Mouse (Mus musculus) embryo, embryonic 10.5 days (tissue): Measurements from ENCODE around the gene Cstf1.

Source experiments
- DNase-seq: peaks from one replicate; pipeline ENCODE4 v3.0.0-alpha.2; 2015; ENCODE audit warnings: low spot score

The Cstf1 gene

GRCm38 (mm10) chr2:172370411-172371223 lies at the start of gene Cstf1, which contains the start of gene Aurka:
Gene Cstf1, plus strand, starts transcription at chr2:172370681.
Gene Aurka, minus strand, starts transcription at chr2:172370535.
- peak; percentile 97 for DNase-seq

DNA sequence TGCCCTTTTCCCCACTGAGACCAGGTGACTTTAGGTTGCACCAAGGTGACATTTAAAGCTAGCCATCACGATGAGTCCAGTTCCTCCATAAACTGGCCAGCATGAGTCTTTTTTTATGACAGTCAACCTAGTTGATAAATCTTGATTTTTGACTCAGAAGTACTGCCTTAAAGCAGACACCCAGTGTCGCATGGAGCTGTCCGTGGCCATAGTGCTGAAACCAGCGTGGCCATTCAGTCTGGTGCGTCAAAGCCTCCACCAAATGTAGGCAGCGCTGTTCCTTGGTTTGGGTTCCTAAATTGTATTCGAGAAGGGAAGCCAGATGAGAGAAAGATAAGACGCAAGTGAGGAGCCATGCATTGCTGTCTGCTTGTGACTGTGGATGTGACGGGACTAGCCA lies 49.6 kb upstream of the Cstf1 start:
- peak; percentile 86 for DNase-seq

- DNase-seq, result no peak
Observed at GRCm38 (mm10) chr2:172328248-172328647, 42.2 kb upstream of the Cstf1 start.

- peak; percentile 85 for DNase-seq
Observed at GRCm38 (mm10) chr2:172329179-172329578, 41.3 kb upstream of the Cstf1 start.

DNA sequence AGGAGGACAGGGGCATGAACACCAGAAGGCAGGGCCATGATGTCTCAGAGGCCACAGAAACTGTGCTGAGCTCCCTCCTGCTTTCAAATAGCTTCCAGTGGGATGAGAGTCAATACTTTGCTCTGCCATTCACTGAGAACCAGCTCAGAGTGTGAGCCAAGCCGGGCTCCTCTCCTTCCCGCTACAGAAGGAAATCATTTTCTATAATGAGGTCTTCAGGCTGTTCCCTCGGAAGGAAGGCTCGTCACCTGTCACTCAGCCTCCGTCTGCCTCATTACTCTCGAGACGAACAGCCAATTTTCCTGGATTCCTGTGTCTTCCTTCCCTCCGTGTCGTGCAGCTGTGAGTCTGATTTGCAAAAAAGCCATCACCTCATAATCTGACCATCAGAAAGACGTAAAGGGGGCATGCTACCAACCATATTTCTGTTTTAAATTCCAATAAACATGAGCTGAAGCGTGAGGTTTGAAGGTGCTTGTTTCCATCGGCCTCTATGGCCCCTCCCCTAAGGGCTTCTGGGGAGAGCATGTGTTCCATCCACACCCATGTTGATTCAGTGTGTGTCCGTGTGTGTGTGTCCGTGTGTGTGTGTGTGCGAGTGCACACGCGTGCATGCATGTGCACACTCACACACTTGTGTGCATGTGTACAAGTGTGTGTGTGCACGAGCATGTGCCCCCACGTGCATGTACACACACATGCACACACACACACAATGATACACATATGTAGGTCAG lies 32.1 kb upstream of the Cstf1 start:
- no peak for DNase-seq

GRCm38 (mm10) chr2:172340936-172341335 lies 29.5 kb upstream of the Cstf1 start:
- no peak for DNase-seq

DNA sequence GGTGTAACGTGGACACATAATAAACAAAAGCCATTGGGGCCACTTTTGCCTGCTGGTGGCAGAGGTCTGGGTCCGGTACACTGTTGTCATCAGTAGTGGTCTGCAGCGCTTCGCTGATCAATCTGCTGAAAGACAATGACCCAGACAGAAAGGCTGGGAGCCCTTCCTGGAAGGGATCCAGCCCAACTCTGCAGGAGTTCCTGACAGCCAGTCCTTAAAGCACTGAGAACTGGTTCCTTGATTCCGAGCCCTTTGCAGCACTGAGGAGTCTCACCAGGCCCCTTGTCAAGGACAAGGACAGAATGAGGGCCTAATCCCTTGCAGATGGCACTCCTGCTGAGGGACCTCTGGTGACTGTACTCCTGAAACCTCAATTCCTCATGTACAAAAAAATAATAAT lies 28.9 kb upstream of the Cstf1 start:
- DNase-seq, result no peak

DNA sequence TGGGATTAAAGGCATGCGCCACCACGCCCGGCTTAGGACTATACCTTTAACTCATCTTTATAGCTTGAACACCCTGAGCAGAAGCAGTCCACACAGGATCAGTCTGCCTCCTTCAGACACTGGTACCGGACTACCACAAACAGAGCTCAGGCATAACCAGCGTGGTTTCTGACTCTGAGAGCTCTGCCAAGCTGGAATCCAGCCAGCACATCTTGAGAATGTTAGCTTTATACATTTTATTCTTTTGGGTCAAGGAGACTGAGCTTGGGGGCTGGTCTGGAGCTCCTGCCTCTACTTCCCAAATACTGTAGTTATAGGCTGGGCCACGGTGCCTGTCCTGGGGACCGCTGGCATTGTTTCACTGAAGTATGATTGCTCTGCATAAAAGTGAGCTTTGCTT lies 26.7 kb upstream of the Cstf1 start:
- no peak for DNase-seq

DNA sequence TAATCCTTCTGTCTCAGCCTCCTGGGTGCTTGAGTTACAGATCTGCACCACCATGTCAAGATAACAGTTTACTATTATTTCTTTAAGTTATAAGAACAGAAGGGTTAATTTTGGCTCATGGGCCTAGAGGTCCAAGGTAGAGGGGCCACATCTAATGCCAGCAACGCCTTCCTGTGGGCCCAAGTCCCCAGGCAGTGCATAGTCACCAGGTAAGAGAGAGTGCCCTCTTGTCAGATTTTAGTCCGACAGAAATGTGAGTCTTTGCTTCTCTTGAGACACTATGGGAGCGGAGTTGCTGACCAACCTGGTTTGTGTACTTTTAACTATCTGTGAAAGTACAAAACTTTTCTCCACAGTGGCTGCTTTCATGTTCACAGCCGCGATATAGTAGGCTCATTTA lies 25.8 kb upstream of the Cstf1 start:
- DNase-seq, result no peak

- DNase-seq, result peak; percentile 99
Observed at GRCm38 (mm10) chr2:172345258-172345738, 25.2 kb upstream of the Cstf1 start, which contains the start of gene Fam210b. Gene Fam210b, plus strand, starts transcription at chr2:172345565.

- peak; percentile 49 for DNase-seq
Observed at GRCm38 (mm10) chr2:172346034-172346929, 24.2 kb upstream of the Cstf1 start.

- DNase-seq, result peak; percentile 42
Observed at GRCm38 (mm10) chr2:172346933-172347611, 23.4 kb upstream of the Cstf1 start.

DNA sequence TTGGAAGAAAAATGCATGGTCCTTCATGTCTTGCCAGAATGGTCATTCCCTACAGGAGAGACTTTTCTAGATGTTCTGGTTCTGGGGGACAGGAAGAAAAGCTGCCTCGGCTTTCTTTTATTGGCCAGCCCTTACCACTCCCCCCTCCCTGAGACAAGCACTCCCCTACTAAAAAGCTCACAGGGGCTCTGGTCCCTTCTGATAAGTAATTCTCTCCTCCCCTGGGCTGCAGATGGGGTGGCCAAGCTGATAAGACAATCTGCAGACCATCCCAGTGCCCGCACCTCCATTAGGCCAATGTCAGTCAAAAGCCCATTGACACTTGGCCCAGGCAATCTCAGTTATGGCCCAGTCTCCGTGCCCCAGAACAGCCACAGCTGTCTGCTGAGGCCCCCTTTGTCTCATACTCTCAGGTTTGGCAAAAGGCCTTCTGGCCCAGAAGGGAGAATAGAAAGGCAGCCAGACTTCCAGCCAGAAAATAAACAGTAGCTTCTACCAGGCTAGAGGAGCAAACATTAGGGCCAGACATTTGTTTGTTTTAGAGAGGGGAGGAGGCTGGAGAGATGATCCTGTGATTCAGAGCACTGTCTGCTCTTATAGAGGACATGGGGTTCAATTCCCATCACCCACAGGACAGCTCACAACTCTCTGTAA lies 22.1 kb upstream of the Cstf1 start:
- DNase-seq, result no peak

- DNase-seq, result no peak
Observed at GRCm38 (mm10) chr2:172349776-172350175, 20.7 kb upstream of the Cstf1 start.

GRCm38 (mm10) chr2:172350773-172351172 lies 19.7 kb upstream of the Cstf1 start:
- DNase-seq, result no peak

GRCm38 (mm10) chr2:172353218-172353617 lies 17.3 kb upstream of the Cstf1 start:
- no peak for DNase-seq

- DNase-seq, result no peak
Observed at GRCm38 (mm10) chr2:172354761-172355160, 15.7 kb upstream of the Cstf1 start.

DNA sequence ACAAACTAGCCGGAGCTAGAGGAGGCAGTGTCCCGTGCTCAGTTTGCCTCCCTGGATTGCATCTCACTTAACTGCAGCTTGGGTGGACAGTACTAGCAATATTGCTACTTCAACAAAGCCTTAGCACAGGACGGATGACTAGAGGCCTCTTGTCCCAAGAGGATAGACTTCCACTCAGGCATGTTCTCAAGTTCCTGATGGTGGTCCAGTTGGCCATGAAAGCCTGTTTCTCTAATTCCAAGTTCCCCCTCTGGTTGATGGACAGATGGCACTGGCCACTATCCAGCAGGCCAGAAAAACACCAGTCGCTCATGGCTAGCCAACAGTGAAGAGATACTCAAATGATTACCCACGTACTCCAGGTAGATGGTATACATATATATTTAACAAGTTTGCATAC lies 14.6 kb upstream of the Cstf1 start:
- DNase-seq, result no peak

DNA sequence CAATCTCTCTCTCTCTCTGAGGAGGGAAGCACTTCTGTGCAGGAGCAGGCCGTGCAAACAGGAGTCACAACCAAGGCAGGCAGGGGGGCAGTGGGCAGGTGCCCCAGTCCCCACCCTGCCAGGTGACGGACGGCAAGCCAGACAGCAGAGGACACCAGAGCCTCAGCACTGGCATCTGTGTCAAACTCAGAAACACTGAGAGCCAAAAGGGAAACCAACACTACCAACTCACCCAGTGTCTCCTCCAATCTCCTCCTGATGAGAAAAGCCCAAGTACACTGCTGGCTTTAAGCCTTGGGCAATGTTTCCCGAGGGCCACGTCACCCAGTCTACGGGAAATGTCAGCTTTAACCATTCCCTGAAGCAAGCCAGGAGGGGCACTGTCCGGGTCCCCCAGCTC lies 7.3 kb upstream of the Cstf1 start:
- no peak for DNase-seq

DNA sequence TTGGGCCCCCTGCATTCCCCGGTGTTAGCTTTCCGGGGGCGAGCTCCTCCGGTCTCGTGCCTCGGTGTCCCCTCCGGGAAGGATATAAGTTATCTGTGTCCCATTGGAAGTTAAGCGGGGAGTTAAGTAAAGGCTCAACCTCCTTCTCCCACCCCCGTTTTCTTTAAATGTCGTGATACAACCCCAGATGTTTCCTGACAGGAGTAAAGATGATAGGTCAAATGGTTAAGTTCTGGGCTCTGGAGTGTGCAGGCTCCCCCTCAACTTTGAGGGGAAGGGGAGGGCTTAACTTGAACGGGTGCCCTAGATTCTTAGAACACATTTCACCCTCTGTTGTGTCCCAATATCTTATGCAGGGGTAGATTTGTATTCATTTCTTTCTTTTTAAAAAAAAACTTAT lies 777 bp downstream of the Cstf1 start:
- DNase-seq, result peak; percentile 27

- no peak for DNase-seq
Observed at GRCm38 (mm10) chr2:172376551-172376950, 6.1 kb downstream of the Cstf1 start.
